Mouse (Mus musculus) R1 (cell line): Measurements from ENCODE around the gene 1700001O22Rik.

Experiments
- DNase-seq: peaks from one replicate; pipeline ENCODE4 v3.0.0-alpha.2; 2018; ENCODE audit warnings: low read depth, low spot score

The 1700001O22Rik gene

DNA sequence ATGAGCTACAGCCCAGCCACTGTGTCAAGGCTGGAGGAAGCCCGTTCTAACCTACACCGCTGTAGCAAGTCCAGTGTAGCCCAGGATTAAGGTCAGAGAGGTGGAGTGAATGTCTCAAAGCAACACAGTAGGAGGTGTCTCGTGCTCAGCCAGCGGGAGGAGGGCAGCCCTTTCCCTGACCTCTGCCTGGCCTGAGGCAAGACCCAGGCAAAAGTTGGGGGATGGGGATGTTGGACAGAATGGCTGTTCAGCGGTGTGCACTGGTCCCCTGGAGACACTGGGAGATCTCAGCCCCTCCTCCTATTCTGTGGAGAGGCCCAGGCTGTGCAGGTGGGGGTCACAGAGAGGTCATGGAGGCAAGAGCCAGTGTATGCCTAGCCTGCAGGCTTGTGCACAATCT is 24.2 kb downstream of the 1700001O22Rik start:
- DNase-seq, result peak; percentile 100

DNA sequence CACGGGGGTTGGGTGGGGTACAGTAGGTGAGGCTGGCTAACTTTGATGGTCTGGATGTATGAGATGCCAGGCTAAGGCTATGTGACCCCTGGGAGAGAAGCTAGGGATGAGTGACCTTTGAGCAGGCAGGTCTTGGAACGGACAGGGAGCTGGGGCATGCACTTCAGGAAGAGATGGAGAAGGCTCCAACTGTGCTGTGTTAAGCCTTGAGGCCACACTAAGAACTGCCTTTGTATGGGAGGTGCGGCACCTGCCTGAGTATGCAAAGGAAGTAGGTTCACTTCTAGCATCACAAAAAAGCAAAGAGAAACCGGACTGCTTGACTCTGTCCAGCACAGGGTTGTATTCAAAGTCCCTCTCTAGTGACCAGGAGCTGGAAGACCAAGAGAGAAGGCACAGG is 25.2 kb downstream of the 1700001O22Rik start:
- DNase-seq, result peak; percentile 88

DNA sequence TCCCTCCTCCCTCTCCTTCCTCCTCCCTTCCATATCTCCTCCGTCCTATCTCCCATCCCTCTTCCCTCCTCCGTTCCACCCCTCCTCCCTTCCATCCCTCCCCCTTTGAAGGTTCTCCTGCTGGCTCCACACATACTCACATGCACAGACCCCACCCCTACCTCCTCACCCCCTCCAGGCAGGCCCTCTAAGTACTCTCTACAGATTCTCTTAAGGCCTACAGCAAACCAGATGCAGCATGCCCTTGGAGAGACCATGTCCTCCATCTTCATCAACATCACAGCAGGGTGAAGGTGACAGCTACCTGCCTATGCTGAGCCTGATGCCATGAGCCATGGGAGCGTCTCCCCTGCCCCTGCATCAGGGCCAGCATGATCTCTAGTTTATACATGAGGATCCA is 26.2 kb downstream of the 1700001O22Rik start:
- DNase-seq, result peak; percentile 47

DNA sequence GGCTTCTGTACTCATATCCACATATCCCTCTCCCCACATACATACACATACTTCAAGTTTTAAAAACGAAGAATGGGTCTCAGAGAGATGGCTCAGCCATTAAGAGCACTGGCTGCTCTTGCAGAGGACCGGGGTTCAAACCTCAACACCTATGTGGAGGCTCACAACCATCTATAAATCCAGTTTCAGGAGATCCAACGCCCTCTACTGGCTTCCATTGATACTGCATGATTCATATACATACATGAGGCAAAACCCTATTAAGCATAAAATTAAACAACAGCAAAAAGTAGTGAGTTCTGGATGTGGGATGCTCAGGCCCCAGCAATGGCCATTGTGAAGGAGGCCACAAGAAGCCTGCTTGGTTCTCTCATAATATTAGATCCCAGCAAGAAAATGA is 27.5 kb downstream of the 1700001O22Rik start:
- peak; percentile 67 for DNase-seq

DNA sequence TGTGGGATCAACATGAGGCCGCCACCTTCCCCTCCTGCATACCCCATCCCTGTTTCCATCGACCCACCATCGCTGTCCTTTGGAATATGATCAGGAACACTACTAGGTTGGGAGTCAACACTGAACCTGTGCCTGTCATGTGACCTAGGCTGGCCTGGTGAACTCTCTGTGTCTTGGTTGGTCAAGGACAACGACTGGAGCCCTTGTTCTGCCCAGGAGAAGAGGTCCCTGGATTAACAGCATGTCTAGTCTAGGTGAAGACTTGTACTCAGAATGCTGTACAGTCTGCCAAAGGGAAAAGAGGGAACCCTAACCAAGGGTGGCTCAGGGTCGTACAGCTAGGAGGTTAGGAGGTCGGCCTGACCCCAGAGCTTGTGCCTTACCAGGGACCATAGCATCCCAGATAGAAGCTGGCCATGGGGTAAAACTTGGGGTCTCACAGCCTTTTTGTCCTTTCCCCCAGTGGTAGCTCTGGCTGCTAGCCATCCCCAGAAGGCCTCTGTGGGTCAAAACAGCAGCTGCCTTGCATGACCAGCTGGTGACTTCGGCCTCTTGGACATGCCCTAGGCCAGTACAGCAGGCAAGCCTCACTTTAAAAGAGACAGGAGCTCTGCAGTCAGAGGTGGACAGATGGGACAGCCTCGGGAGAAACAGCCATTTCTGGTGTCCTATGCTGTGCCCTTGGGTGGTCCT is 30.0 kb downstream of the 1700001O22Rik start:
- DNase-seq, result no peak

DNA sequence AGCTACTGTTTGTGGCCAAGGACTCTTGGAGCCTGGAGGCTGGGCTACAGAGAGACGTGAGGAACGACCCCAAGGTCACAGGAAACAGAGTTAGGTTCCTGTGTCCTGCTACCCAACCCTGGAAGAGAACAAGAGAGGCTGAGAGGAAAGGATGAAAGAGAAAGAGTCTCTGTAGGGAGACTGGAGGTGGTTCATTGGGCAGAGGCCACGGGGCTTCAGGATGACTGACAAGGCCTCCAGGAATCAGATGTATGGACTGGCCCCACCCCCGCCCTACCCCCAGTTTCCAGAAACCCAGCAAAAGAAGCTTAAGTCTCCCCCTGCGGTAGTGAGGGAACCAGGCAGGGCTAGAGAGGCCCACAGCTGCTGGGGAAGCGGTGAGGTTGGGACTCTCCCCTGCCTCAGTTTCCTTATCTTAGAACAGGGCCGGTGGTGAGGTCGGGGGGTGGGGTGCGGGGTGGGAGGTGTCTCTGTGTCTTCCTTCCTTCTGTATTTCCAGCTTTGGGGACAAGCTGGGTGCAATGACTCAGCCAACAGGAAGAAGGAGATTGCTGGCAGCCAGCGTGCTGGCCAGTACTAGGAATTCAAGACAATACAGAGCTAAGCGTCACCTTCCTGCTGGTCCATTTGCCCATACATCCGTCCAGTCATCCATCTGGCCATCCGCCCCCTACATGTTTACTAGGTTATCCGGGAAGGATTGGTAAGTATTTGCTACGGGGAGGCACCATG is 30.7 kb downstream of the 1700001O22Rik start:
- DNase-seq, result peak; percentile 77

DNA sequence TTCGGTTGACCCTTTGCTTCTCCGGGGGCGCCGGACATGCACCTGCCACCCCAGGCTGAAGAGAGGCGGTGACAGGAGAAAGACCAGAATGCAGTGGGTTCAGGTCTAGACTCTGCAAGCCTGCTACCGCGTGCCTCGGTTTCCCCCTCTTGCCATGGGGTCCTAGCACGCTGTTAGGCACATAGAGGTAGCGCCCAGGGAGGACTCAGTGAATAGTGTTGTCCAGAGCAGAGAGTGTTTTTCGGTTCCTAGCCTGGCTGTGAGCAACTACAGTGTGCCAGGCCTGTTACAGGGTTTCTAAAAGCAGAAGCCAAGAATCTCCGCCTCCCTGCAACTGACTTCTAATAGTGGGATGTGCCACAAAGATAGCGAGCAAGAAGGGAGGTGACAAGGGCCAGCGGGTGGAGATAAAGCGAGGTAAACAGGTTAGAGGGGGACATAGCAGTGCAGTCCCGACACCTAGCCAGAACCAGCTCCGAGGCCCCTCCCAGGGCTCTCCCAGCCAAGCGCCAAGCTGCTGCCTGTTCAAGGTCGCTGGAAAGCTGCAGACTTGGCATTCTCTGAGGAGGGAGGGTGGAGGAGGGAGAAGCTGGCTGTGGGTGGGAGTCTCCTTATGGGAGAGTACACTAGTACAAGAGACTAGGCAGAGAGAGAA is 31.5 kb downstream of the 1700001O22Rik start:
- peak; percentile 70 for DNase-seq

DNA sequence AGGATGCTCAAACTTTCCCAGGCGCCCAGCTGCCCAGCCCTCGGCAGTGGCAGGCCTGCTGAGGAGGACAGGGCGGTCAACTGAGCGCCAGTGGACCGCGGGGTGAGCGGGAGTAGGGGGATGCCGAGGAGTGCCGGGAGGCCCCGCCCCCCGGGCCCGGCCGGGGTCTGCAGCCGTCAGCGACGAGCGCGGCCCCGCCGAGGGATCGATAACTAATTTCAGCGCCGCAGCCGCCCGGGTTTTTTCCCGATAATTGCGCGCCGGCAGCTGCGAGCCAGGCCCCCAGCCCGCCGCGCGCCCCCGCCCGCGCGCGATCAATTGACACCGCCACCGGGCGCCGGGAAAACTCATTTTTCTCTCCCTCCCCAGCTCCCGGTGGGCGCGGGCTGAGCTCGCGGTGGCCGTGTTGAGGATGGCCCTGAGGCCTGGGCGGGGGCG is 32.1 kb downstream of the 1700001O22Rik start:
- DNase-seq, result no peak

DNA sequence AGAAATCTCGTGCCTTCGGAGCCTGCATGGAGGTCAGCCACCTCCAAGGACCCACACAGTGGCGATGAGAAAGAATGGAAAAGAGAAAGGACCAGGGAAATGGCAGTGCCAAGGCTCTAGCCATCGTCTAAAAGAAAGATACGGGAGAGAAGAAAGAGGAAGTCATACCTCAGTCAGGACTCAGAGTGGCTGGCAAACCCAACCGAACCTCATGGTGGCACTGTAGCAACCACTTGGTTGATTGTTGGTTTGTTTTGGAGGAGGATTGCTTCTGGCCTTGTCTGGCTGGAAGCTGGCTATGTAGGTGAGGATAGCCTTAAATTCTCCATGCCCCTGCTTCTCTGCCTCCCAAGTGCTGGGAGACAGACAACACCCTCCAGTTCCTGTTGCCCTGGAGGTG is 34.3 kb downstream of the 1700001O22Rik start:
- no peak for DNase-seq

DNA sequence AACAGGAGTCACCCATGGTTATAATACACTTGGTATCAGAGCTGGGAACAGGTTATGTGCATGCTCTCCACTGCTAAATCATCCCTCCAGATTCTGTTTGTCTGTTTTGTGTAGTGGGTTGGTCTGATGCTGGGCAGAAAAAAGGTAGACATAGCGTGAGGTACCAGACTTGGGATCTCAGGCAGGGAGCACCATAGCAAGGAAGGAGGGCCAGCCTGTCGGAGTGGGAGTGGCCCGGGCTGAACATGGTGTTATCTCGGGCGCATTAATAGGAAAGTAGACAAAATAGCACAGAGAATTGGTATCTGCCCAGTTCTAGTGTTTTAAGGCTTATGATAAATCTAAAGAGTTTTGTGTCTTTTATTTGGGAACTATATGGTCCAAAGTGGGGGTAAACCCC is 34.9 kb downstream of the 1700001O22Rik start:
- DNase-seq, result no peak

DNA sequence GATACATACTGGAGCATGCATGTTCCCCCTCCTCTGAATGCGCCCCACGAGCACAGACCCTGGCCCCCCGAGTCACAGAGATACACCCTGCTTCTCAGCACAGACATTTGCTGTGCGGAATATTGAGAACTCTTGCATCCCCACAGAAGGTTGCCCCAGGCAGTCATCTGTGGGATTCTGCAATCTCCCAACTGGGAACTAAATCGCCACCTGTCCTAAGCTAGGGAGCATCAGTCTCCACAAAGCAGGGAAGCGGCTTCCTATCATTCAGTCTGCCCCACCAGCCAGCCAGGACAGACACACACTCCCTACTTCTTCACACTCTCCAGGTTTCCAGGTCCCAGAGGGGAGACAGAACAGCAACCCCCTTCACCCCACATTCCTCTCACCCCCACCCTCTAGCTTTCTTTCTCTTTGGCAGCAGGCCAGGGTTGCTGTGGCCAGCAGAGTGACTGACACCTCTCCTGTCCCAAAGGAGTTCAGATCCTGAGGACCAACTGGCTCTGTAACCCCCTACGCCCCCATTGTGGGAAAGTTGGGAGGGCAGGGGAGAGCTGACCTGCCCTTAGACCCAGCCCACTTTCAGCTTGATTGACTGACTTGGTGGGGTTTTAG is 35.7 kb downstream of the 1700001O22Rik start:
- no peak for DNase-seq

DNA sequence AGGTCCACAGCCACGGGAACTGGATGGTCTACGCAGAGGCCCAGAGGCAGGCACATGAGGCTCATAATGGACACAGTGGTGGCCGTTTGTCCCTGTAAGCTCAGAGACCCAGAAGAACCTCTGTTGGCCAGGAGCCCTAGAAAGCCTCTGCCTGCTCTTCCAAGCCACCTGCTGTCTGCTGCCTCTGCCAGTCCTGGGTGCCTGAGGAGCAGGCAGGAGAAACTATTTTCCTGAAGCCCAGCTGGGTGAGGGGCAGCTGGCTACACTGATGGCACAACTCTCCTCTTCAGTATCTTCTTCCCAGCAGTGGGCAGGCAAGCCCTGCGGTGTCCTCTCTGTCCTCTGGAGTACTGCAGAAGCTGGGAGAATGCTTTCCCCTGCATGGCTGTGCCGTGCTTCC is 37.0 kb downstream of the 1700001O22Rik start:
- DNase-seq, result no peak

DNA sequence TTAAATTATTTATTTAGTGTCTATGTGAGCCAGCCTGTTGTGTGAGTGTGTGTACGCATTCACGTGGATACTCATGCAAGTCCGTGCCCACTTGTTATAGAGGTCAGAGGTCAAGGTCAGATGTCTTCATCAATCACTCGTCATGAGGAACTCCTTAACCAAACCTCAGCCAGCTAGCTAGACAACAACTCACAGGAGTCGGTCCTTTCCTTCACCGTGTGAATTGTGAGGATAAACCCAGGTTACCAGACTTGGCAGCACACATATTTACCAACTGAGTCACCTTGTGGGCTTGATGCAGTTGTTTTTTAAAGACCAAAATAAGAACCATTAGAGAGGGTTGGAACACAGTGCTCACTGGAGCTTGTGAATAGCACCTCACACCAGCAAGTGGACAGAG is 42.8 kb downstream of the 1700001O22Rik start:
- DNase-seq, result no peak

DNA sequence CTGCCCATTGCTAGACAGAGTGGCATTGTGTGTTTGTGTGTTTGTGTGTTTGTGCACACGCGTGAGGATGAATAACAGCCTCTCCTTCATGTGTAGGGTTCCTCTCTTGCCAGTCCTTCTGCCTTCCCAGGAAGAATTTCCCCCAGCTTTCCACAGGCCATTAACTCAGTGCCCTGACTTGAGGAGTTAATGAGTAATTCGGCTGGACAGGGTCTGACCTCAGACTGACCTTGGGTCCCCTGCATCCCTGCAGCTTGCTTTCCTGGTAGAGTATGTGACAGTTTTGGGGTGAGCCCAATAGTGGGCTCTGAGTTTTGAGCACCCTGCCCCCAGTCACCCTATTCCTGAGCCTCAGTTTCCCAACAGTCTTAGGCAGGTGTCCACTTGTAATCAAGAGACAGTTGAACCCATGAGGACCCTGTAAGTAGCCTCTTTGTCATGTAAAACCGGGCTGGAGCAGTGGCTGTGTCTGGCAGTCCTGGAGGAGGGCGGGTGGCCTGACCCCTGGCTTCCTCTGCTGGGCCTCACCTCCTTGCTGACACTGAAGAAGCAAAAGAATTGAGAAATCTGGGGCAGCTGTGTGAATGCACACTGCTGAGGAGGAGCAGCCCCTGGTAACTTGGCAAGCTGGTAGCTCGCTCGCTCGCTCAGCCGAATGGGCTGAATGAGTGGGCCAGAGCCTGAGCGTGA is 43.5 kb downstream of the 1700001O22Rik start:
- DNase-seq, result no peak

DNA sequence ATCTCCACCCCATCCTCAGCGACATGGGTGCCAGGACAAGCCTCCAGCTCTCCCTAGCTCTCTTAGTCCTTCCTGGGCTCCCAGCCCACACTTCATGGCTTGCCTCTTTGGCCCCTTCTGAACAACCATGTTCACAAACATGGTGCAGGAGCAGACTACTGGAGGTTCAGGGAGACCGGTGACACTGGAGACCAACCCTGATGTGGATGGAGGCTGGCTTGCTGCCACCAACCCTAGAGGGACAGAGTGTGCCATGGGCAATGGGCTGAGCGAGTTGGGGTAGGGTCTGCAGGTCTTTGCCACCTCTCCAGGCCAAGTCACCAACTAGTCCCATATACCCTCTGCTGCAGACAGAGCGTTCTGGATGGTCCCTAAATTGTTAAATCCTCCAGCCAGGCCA is 44.0 kb downstream of the 1700001O22Rik start:
- no peak for DNase-seq

DNA sequence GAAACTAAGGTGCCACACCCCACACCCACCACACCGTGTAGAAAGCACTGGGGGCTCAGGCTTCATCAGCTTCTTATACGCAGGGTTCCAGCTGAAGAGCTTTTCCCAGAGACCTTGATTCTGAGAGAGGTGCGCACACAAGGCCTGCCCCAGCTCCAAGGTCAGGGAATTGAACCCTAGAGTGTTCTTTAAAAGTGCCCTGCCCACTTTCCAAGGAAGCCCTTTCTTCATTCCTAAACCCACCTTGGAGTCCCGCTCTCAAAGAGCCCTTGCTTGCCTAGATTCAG is 44.4 kb downstream of the 1700001O22Rik start:
- DNase-seq, result peak; percentile 60

DNA sequence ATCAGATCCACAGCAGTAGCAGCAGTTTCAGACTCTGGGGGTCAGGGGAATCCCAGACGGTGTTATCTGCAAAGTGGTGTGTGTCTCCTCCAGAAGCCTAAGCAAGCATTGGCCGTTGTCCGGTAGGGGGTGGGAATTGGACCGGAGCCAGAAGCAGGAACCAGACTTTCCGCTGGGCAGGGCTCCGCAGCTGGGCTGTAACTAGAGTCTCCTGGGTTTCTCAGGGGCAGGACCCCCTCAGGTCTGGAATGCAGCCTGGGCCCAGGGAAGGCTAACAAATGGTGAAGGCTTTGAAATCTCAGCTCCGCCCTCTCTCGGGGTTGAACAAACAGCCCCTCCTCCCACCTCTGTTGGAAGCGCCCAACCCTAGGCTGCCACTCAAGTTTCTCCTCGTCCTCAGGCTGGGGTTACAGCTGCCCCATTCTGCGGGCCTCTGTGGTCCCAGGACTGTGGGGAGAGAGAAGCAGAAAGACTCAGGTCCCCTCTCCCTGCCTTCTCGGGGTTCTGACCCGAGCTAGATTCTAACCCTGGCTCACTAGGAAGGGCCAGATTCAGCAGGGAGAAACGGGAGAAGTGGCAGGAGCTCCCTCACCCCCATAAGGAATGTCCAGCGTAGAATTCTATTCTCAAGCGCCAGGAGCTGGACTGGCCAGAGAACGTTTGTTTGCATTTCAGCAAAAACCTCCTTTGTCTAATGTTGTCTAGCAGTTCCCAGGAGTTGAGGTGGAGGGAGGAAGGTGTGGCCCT is 44.9 kb downstream of the 1700001O22Rik start:
- peak; percentile 99 for DNase-seq

DNA sequence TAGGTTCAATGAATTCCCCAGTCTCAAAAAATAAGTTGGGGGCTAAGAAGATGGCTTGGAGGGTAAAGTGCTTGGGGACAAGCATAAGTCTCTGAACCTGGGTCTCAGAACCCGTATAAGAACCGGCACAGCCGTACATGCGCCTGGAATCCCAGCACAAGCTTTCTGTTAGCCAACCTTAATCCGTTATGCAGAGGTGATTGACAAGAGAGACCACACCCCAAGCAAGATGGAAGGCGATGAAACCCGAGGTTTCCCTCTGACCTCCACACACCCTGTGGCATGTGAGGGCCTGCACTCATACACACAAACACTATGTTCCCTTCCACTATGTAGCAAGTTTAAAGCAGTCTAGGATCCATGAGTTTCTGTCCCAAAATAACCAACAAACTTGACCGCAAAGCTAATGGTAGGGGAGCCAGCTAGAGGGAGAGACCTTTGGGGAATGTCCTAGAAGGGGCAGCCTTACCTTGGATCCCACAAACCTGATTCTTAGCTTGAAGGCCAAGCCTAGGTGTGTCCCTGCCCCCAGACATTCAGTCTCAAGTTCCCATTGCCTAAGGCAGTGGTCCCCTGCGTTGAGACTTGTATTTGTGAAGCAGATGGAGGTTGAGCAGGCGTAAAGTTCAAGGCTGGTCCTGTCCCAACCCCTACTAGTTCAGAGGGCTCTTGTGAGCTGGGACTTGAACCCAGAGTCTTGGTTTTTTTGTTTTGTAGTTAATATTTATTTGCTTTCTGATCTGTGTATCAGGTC is 46.3 kb downstream of the 1700001O22Rik start:
- peak; percentile 73 for DNase-seq

DNA sequence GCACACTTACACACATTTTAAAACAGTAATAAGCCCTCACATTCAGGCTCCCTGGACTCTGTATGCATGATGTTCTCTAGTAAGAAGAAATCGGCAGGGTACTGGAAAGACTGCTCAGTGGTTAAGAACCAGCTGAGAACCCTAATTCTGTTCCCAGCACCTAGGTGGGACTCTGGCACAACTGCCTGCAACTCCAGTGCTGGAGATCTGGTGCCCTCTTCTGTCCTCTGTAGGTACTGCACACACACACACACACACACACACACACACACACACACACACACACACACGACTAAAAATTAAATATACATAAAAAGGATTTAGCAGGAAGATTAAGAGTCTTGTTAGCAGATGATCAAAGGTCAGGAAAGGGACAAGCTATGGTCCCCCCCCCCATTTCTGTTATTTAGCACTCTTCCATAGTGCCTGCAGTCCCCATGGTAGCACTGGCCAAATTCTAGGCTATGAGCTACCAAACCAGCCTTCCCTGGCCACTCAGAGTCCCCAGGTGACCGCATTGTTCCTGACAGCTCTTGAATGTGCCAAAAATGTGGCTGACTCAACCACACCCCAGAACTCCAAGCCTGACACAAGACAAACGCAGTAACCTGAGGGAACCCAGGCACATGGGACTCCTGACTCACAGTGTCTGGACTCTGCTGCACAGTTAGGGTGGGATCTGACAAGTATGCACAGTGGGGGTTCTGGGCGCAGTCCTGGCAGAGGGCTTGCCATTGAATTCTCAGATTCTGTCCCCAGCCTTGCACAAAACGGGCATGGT is 47.3 kb downstream of the 1700001O22Rik start:
- DNase-seq, result no peak

DNA sequence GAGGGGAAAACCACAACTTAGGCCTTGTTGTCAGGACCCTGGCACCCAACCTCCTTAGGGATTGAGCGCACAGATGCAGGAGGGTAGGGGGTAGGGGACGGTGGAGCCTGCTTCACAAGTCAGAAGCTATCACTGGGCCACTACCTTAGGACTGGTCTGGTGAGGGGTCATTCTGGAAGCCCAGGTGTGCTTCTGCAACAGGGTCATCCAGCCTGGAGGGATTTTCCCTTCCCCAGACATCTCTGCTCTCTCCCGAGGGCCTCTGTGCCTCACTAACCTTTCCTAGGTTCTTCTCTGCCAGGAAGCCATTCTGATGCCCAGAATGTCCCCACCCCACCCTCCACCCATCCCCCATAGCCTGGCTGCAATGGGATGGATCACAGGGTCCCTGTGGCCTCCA is 48.6 kb downstream of the 1700001O22Rik start:
- DNase-seq, result no peak
